Mouse (Mus musculus) cerebellum, adult 2 months (tissue): ENCODE results near the gene Ndrg3. TPM values are rescaled to one million over a fixed set of nuclear protein-coding genes. Genes with fewer than 3 reads are reported as not detected.
"Not testable (repeated sequence)": the region's sequence is repeated elsewhere in the genome, so short reads cannot be mapped to it uniquely, and the experiment has no call there.

Experiments used
- DNase-seq, 2 experiments: peaks; one replicate each; pipeline ENCODE4 v3.0.0; 2021
- H3K27ac ChIP-seq: fragments of 200-500 bp; 2 replicates; pipeline ENCODE4 v1.5.1; 2012; ENCODE audit warnings: low read length, control low read depth, inconsistent platforms; ENCODE audit not compliant: insufficient read depth
- H3K27me3 ChIP-seq: fragments of 200-500 bp; 2 replicates; pipeline ENCODE4 v1.6.1; 2012; ENCODE audit warnings: inconsistent platforms, mild to moderate bottlenecking, low read length, moderate library complexity; ENCODE audit not compliant: control insufficient read depth, insufficient read depth
- H3K4me1 ChIP-seq: fragments of 200-500 bp; 2 replicates; pipeline ENCODE4 v1.6.1; 2011; ENCODE audit warnings: low read length; ENCODE audit not compliant: control insufficient read depth, insufficient read depth
- H3K4me3 ChIP-seq: fragments of 200-500 bp; replicated peaks from 2 replicates; pipeline ENCODE3; 2011; ENCODE audit warnings: mild to moderate bottlenecking, low read depth, low read length, control low read depth; ENCODE audit not compliant: insufficient read depth
- CTCF ChIP-seq: fragments of 200-500 bp; IDR thresholded peaks from 2 replicates; pipeline ENCODE4 v1.5.1; 2011; ENCODE audit warnings: low read depth, mild to moderate bottlenecking, control low read depth, low read length, moderate library complexity, borderline replicate concordance; ENCODE audit not compliant: insufficient read depth
- POLR2A ChIP-seq: fragments of 200-500 bp; IDR thresholded peaks from 2 replicates; pipeline ENCODE4 v1.6.1; 2011; ENCODE audit warnings: low read length, control low read depth, borderline replicate concordance; ENCODE audit not compliant: insufficient read depth
- WGBS: fragments of 180-500 bp; shearing (Covaris S2); methylation state at CpG from one replicate; pipeline ENCODE4 v1.1.7; 2018; 5-methylcytosine and 5-hydroxymethylcytosine counted together
- polyA plus RNA-seq: library from polyadenylated mRNA; depleted of rRNA; stranded (reverse); fragments of >200 nt; gene quantifications from 2 replicates; pipeline ENCODE4 v1.2.3, GENCODE M21; 2012

The Ndrg3 gene
- polyA plus RNA-seq, 1 experiment: 782 TPM

GRCm38 (mm10) chr2:156892240-156892639, 99.6 kb downstream of the Ndrg3 start:
- 0 out of 2 replicates have a peak, but pooled peaks cover 3% of the 10 kb centered on the region for H3K4me1 ChIP-seq
- no peak for DNase-seq
- TF ChIP-seq CTCF (no peak), POLR2A (no peak)
- no peak overlapping the region for H3K4me3 ChIP-seq
- no peak overlapping the region for H3K27ac ChIP-seq
- no peaks in the 10 kb centered on the region for H3K27me3 ChIP-seq
- 75% methylated on average over 3 of the region's 3 CpGs for WGBS

GRCm38 (mm10) chr2:156888490-156888889, 103.4 kb downstream of the Ndrg3 start:
- no peak overlapping the region for H3K4me3 ChIP-seq
- H3K27me3 ChIP-seq: no peaks in the 10 kb centered on the region
- WGBS: 75% methylated on average over 3 of the region's 3 CpGs
- H3K27ac ChIP-seq: no peak overlapping the region
- no peak for TF ChIP-seq POLR2A
- no peak for TF ChIP-seq CTCF
- DNase-seq: no peak
- H3K4me1 ChIP-seq: peaks cover 12% of the 10 kb centered on the region; the same call in 1 of the 2 replicates

- TF ChIP-seq CTCF: no peak
- TF ChIP-seq POLR2A: no peak
- WGBS: 75% methylated on average over 6 of the region's 6 CpGs
- Histone ChIP-seq H3K4me3 (no peak within 1 kb of the TSS), H3K4me1 (peaks cover 8% of the 10 kb centered on the region; the same call in 1 of the 2 replicates), H3K27me3 (no peaks in the 10 kb centered on the region), H3K27ac (no peak within 1 kb of the TSS)
- no peak for DNase-seq
Measured at GRCm38 (mm10) chr2:156887017-156887416, 104.8 kb downstream of the Ndrg3 start, which contains the start of gene Sla2. Gene Sla2, minus strand, starts transcription at chr2:156887192.

GRCm38 (mm10) chr2:156886084-156886631, 105.7 kb downstream of the Ndrg3 start:
- TF ChIP-seq CTCF: no peak
- TF ChIP-seq POLR2A: no peak
- H3K27me3 ChIP-seq: no peaks in the 10 kb centered on the region
- no peak overlapping the region for H3K4me3 ChIP-seq
- H3K27ac ChIP-seq: no peak overlapping the region
- WGBS: 85% methylated on average over 10 of the region's 10 CpGs
- no peak for DNase-seq
- peaks cover 8% of the 10 kb centered on the region; the same call in 1 of the 2 replicates for H3K4me1 ChIP-seq

GRCm38 (mm10) chr2:156885666-156886065, 106.2 kb downstream of the Ndrg3 start:
- not testable (repeated sequence) for DNase-seq, H3K27ac ChIP-seq, H3K27me3 ChIP-seq, H3K4me3 ChIP-seq, H3K4me1 ChIP-seq
- WGBS: 90% methylated on average over 2 of the region's 2 CpGs

GRCm38 (mm10) chr2:156884396-156885211, 107.3 kb downstream of the Ndrg3 start:
- TF ChIP-seq CTCF: no peak
- TF ChIP-seq POLR2A: no peak
- Histone ChIP-seq H3K4me1 (peaks cover 10% of the 10 kb centered on the region), H3K27me3 (no peaks in the 10 kb centered on the region), H3K4me3 (no peak overlapping the region), H3K27ac (no peak overlapping the region)
- 77% methylated on average over 10 of the region's 10 CpGs for WGBS
- no peak for DNase-seq

- no peaks in the 10 kb centered on the region for H3K27me3 ChIP-seq
- WGBS: 75% methylated on average over 10 of the region's 10 CpGs
- peaks cover 29% of the 10 kb centered on the region for H3K4me1 ChIP-seq
- TF ChIP-seq CTCF (no peak), POLR2A (no peak)
- H3K4me3 ChIP-seq: no peak overlapping the region
- no peak overlapping the region for H3K27ac ChIP-seq
- DNase-seq: no peak
Measured at GRCm38 (mm10) chr2:156882431-156883001, 109.3 kb downstream of the Ndrg3 start.

- TF ChIP-seq CTCF (no peak), POLR2A (no peak)
- WGBS: 34% methylated on average over 3 of the region's 3 CpGs
- no peak overlapping the region for H3K27ac ChIP-seq
- peaks cover 49% of the 10 kb centered on the region for H3K4me1 ChIP-seq
- no peak for DNase-seq
- H3K27me3 ChIP-seq: no peaks in the 10 kb centered on the region
- H3K4me3 ChIP-seq: no peak overlapping the region
Measured at GRCm38 (mm10) chr2:156879541-156879940, 112.3 kb downstream of the Ndrg3 start.
